Mouse (Mus musculus): ENCODE results near the gene Ogfod3.

Ogfod3 gene

DNA sequence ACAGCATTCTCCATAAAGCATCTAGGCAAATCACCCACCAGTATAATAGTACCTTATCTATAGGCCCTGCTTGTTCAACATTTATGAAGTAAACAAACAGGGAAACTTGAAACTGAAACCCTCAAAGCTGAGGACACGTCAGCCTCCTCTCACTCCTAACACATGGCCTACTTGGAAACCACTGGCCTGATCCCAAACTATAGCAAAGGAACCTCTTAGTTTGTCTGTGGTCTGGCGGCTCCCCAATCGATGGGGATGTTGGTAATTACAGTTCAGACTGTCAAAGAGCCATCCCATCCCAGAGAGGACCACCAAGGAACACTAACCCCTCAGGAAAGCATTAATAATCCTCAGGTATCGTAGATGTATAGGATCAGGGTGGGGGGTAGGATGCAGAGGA, 4.7 kb downstream of the Ogfod3 start:
- DNase-seq (ENCODE audit: extremely low read depth, low read depth) = no peak

DNA sequence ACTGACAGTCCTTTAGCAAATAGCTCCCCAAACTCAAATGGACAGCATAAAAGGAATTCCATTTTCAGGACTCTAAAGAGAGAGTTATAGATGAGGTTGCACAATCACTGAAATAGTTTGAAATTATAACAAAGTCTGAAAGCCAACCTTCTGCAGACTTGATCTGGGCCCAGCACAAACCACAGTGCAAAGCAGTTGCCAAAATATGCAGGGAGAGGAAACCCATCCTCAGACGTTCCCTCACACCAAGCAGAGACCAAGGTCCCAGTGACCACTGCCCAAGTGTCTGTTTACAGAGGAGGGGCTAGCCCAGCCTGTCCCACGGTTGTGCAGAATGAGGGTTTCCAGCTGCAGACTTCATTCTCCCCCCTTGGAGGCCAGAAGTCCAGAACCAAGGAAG, 5.9 kb downstream of the Ogfod3 start:
- no peak for DNase-seq (ENCODE audit: extremely low read depth, low read depth)

DNA sequence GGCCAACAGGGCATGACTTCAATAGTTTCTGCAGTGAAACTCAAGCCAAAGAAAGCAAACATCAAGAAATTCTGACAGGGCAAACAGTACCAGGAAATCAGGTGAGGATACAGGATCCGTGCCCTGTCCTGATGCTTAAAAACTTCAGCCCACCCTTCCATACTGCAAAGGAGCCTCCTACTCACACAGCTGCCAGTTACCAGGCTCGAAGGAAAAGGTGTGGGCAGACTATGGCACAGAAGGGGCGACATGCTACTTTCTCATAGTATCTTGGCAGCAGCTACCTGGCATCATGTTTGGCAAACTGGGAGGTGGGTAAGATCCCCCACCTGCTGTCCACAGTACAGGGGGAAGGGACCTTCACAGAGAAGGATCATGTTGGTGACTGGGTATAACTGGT, 11.1 kb downstream of the Ogfod3 start:
- no peak for DNase-seq (ENCODE audit: extremely low read depth, low read depth)

DNA sequence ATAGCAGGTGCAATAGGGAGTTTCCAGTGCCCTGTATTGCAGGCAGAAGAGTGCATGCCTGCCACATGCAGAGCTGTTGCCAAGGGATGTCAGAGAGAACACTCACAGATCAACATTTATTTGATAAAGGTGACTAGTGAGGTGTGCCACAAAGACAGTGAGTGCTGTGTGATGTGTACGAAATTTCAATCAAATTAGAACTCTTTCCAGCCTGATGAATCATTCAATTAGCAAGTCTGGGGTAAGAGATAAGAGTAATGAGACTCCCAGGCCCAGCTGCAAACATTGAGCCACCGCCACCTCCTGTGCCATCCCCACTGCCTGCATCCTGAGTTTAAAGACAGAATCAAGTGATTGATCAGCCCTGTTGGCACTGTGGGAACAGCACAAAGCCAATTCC, 11.8 kb downstream of the Ogfod3 start:
- DNase-seq (ENCODE audit: extremely low read depth, low read depth) = no peak

DNA sequence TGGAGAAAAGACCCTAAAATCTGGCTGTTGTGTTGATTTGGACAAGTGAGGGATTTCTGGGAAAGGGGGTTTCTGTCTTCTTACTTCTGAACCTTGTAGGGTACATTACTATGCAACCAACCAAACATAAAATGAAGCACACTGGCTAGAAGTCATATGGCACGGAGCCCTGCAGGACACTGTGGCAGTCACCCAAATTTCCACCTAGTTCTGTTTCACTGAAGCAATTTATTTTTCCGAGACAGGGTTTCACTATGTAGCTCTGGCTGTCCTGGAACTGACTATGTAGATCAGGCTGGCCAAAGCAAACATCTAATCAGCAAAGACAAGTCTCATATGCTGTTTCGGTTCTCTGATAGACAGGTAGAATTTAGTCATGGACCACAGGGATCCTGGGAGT, 14.8 kb downstream of the Ogfod3 start:
- no peak for DNase-seq (ENCODE audit: extremely low read depth, low read depth)

DNA sequence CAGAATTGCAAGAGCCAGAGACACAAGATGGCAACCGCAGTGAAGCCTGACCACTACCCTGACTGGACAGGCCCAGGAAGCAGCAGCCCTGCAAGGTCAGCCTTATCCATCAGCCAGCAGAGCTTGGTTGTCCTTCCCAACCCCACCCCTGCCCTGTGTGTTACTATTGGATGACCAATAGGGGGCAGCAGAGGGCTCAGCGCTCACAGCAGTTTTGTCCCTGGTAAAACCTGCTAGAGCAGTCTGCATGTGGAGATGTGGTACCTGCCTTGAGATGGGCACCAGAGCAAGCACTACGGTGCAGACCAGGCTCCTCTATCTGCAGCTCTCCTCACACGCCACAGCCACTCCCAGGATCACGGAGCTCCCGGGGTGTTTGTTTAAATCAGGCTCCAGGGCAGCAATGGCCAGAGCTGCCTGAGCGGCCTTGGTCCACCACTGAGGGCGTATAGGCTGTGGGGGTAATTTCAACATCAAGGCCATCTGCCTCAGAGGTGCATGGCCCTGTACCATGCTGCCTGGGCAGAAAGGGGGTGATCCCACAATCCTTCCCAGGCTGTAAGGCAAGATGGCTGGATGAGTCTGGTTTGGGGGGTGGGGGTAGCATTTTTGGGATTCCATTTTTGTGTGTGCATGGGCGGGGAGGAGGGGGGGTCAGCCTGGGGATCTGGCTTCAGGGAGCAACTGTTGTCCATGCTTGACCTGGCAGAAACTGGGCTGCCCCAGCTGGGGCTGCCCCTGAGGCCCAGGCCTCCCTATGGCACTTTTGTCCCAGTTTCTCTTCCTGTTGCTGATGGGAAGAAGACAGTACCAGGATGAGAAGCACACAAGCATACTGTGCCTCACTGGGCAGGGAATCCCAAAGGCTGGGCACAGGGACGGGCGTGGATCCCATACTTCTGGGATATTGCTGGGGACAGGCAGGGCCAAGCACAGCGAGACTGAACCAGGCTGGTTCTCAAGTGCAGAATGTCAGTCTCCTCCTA, 27.9 kb downstream of the Ogfod3 start:
- peak; percentile 23 for DNase-seq (ENCODE audit: extremely low read depth, low read depth)

DNA sequence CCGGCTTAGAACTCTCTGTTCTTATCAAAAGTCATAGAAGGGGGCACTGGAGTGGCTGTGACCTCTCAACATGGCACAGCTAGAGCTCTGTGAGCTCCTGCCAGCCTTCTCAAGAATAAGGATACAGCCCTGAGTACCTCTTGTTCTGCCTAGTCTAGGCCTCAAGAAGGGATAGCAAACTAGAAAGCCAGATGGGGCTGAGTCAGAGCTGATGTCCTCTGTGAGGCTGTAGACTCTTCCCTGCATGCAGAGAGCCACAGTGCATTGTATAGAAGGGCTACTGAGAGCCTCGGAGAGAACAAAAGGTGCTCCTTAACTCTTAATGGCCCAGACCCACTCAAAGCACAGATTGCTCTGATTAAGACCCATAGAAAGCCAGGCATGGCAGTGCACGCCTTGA, 30.3 kb downstream of the Ogfod3 start:
- no peak for DNase-seq (ENCODE audit: extremely low read depth, low read depth)

DNA sequence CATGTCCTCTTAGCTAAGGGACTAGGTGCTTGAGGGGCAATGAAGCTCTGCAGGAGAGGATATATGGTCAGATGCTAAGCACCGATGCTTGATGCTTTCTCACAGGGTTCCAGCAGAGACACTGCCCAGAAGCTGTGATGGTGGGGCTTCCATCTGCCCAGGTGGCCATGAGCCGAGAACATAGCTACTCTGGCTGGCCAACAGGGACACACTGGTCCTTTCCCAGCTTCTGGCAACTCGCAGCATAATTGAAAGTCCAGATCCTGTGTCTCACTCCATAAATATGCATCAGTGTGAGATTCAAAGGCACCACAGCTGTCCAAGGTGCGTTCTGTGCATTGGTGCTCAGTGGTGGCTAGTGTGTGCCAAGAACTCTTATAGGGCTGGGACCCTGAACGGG, 31.3 kb downstream of the Ogfod3 start:
- no peak for DNase-seq (ENCODE audit: extremely low read depth, low read depth)

DNA sequence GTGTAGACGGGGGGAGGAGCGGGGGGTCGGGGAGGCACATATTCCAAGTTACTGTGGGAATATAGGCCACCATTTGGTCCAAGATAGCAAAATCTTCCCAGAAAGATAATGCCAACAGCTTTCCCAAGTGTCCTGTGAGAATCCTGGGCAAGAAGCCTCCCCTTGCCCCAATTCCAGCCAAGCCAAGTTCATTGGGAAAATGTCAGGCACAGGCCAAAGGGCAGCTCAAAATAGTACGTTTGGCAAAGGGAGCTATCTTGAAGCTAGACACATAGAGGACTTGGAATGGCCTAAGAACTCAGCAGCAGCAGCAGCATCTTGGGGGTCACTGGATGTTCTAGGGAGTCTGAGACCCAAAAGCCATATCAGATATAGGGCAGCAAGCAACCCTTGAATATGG, 40.8 kb downstream of the Ogfod3 start:
- no peak for DNase-seq (ENCODE audit: extremely low read depth, low read depth)

DNA sequence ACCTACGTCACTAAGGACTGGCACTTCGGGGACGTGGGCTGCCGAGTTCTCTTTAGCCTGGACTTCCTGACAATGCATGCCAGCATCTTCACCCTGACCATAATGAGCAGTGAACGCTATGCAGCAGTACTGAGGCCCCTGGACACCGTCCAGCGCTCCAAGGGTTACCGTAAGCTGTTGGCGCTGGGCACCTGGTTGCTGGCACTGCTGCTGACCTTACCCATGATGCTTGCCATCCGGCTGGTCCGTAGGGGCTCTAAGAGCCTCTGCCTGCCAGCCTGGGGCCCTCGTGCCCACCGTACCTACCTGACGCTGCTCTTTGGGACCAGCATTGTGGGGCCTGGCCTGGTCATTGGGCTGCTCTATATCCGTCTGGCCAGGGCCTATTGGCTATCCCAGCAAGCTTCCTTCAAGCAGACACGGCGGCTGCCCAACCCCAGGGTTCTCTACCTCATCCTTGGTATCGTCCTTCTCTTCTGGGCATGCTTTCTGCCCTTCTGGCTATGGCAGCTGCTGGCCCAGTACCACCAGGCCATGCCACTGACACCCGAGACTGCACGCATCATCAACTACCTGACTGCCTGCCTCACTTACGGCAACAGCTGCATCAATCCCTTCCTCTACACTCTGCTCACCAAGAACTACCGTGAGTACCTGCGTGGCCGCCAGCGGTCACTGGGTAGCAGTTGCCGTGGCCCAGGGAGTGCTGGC, 43.7 kb downstream of the Ogfod3 start:
- no peak for DNase-seq (ENCODE audit: extremely low read depth, low read depth)

DNA sequence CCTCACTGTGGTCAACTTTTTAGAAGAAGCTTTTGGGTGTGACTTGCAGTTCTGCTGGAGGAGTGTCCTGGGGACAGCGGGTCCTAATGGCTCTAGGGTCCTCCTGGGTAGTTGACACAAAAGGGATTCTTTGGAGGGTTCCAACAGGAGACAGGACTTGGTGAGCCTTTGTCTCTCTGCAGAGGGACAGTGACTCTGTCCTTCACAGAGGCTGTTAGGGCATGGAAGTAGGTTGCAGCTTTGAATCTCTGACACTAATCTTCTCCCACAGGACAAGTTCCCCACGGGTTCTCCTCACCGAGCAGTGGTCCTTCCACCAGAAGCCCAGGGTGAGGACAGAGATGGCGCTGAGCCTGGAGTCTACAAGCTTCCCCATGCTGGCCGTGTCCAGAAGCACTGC, 44.5 kb downstream of the Ogfod3 start, which contains the start of gene Uts2r:
TSS of gene Uts2r (plus strand) at position 301 of the 400 bp plus-strand sequence.
- DNase-seq (ENCODE audit: extremely low read depth, low read depth) = no peak

DNA sequence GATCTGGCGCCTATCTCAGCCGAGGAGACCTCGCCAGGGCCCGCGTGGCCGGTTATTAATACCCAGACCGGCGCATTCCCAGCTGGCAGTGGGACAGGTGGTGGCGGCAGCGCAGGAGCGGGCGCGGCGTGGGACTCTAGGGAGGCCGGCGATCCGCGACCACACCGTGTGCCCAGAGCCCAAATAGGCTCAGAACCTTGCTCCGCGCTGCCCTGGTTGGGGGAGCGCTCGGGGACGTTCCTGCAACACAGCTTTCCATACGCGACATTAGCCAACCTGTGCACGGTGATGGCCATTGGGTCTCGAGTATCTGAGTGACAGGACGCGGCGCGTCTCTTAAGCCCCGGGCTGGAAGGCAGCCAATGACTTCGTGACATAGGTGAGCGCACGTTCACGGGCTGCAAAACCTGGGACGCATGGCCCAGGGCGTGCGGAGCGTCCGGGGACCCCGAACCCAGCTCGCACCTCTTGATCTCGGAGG, 48.1 kb downstream of the Ogfod3 start:
- DNase-seq (ENCODE audit: extremely low read depth, low read depth) = no peak

DNA sequence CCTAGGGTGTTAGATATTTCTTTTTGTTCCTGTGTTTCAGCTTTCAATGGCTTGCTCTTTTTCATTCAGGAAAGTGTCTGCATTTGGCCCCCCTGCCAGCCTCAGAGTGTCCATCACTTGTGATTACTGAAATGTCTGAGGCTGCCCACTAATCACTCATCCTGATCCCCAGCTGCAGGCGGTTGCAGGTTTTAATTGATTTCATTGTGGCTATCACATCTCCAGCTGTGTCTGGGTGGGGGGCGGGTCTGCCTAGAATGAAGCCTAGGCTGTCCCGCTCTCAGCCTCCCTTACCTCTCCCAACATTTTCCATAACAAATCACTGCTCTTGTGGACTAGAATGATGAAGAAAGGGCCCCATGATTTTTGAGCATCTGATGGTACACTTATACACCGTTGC, 50.3 kb downstream of the Ogfod3 start:
- DNase-seq (ENCODE audit: extremely low read depth, low read depth) = no peak

DNA sequence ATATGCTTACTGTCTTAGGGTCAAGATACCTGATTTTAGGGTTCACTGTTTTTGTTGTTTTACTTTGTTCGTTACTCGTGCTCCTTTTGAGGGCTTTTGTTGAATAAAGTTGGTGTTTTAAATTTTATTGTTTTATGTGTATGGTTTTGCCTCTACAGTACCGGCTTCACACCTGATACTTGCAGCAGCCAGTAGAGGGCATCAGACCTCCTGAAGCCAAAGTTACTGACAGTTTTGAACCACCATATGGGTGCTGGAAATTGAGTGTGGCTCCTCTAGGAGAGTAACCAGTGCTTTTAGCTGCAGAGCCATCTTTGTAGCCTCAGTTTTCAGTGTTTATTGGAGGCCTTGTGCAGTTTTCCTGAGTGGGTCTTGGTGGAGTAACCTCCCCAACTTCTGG, 56.3 kb downstream of the Ogfod3 start:
- DNase-seq (ENCODE audit: extremely low read depth, low read depth) = peak; percentile 19

DNA sequence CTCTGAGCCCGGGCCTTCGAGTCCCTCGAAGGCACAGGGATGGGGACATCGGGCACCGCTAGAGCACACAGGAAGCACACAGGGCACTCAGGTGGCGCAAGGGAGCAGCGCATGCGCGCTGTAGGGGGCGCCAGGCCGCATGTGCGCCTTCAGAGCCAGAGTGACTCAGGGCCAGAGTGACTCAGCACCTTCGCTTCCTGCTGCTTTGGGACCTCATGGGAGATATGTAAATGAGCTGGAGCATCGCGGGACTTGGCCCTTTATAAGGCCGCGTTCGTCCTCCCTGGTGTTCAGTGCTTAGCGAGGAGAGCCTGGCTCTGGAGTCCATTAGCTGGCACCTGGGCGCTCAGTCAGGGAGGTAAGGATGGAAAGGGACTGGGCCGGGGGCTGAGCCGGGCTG, 58.6 kb downstream of the Ogfod3 start, which contains the start of gene Tex19.1:
TSS of gene Tex19.1 (plus strand) at position 279 of the 400 bp plus-strand sequence.
- DNase-seq (ENCODE audit: extremely low read depth, low read depth) = no peak

DNA sequence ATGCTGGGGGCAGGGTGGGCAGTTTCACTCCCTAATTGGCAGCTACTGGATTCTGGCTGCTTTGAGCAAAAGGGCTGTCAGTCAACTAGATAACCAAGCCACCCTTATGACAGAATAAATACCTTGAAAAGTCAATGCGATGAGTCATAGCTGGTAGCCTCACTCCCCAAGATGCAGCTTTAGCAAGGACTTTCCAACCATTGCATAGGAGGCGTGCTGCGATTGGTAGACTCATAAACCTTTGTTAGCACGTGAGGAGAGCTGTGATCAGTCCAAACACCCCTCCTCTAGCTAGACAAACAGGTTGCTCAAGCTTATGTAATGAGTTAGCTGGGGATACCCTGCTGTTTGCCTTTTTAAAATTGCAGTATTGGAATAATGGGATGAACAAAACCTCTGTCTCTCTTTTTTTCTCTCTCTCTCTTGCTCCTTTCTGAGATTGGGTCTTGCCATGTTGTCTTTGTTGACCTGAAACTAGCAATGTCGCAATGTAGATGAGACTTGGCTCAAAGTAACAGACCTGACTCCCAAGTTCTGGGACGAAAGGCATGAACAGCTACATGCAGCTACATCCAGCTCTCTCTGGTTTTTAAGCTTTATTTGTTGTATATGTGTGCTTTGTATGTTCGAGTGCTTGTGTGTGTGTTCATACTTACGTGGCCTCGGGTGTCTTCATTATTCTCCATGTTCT, 61.0 kb downstream of the Ogfod3 start:
- DNase-seq (ENCODE audit: extremely low read depth, low read depth) = no peak

DNA sequence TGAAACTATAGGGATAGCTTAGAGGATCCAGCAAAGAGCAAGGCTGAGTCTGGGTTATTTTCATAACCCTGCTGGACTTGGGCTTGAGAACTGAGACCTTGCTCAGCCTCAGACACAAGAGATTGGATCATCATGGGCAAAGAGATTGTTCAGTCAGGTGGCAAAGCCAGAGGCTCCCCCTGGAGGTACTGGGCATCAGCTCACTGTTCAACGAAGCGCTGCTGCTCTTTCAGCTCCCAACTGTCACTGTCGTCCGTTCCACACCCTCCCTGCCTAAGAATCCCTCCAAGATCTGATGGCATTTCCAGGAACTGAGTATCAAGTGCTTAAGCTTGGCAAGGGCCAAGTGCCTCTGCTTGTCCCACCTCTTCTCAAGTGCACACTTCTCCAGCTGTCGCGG, 65.8 kb downstream of the Ogfod3 start:
- no peak for DNase-seq (ENCODE audit: extremely low read depth, low read depth)

DNA sequence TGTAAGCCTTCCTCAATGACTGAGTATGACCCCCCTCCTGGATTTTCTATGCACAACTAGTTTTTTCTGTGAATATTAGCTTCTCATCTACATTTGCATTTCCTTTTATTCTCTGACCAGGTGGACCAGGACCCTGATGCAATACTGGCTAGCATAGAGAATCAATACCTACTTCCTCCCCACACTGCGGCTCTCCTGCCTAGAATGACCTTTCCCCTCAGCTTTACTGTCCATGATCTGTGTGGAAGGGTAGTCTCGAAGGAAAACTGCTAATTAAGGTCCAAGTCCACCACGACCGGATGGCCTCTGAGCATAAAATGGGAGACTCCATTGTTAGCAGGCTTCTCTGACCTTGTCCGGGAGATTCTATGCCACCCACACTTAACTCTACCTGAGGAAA, 66.8 kb downstream of the Ogfod3 start:
- no peak for DNase-seq (ENCODE audit: extremely low read depth, low read depth)

DNA sequence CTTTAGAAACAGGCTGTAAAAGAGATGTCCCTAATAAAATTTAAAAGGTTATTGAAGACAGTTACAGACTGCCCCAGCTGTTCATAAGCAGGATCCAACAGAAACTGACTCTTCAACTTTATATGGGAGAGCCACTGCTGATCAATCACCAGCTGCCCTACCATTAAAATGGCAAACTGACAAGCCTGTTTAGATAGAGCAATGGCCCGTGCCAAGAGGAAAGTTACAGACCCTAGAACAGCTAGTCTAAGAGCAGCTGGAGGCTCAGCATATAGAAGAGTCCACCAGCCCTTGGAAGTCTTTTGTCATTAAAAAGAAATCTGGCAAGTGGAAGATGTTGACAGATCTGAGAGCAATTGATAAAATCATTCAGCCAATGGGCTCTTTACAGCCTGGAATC, 69.9 kb downstream of the Ogfod3 start:
- DNase-seq (ENCODE audit: extremely low read depth, low read depth) = no peak

DNA sequence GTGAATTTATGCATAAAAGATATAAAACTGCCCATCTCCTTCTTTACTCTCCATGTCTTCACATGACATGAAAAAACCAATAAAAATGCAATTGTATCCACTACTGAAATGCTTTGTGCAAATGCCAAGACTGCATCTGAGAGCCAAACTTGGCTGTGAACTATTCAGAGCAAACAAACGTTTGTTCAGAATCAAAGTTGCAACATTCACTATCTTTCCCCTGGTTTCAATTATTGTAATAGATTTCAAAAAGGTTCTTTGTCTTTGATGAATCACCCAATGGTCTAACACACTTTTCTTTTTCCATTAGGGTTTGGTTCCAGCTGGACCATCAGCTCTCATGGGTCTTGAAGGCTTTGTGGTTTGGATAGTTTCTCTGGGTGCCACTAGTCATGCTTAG, 74.9 kb downstream of the Ogfod3 start:
- no peak for DNase-seq (ENCODE audit: extremely low read depth, low read depth)
